Mouse (Mus musculus) thymus, adult 2 months (tissue): Measurements from ENCODE around the gene Sorcs3. TPM values are rescaled to one million over a fixed set of nuclear protein-coding genes. Genes with fewer than 3 reads are reported as not detected.

Experiments used
- DNase-seq: peaks from one replicate; pipeline ENCODE4 v3.0.0; 2021
- H3K27ac ChIP-seq: fragments of 200-500 bp; 2 replicates; pipeline ENCODE4 v1.5.1; 2012; ENCODE audit warnings: low read length, control low read depth; ENCODE audit not compliant: control insufficient read depth, insufficient read depth
- H3K27me3 ChIP-seq: fragments of 200-500 bp; 2 replicates; pipeline ENCODE4 v1.6.1; 2012; ENCODE audit warnings: mild to moderate bottlenecking, low read length, moderate library complexity, mixed read lengths; ENCODE audit not compliant: control insufficient read depth, insufficient read depth
- H3K36me3 ChIP-seq: fragments of 200-500 bp; 2 replicates; pipeline ENCODE4 v1.6.1; 2012; ENCODE audit warnings: mild to moderate bottlenecking, low read length, moderate library complexity; ENCODE audit not compliant: control insufficient read depth, insufficient read depth
- H3K4me1 ChIP-seq: fragments of 200-500 bp; replicated peaks from 2 replicates; pipeline ENCODE4 v1.6.1; 2012; ENCODE audit warnings: low read length; ENCODE audit not compliant: control insufficient read depth, insufficient read depth
- H3K4me3 ChIP-seq: fragments of 200-500 bp; 2 replicates; pipeline ENCODE4 v1.5.1; 2012; ENCODE audit warnings: mild to moderate bottlenecking, low read length, control low read depth, moderate library complexity; ENCODE audit not compliant: control insufficient read depth, insufficient read depth
- CTCF ChIP-seq: fragments of 200-500 bp; IDR thresholded peaks from 2 replicates; pipeline ENCODE4 v1.5.1; 2012; ENCODE audit warnings: mild to moderate bottlenecking, control low read depth, low read length, moderate library complexity, borderline replicate concordance; ENCODE audit not compliant: control insufficient read depth, poor library complexity, insufficient read depth; ENCODE audit errors: extremely low read depth
- POLR2A ChIP-seq: fragments of 200-500 bp; IDR thresholded peaks from 2 replicates; pipeline ENCODE4 v1.6.1; 2012; ENCODE audit warnings: mild to moderate bottlenecking, low read length, control low read depth, moderate library complexity; ENCODE audit not compliant: control insufficient read depth, poor library complexity, insufficient read depth; ENCODE audit errors: extremely low read depth
- WGBS: fragments of 180-500 bp; shearing (Covaris S2); methylation state at CpG from one replicate; pipeline ENCODE4 v1.1.7; 2018; 5-methylcytosine and 5-hydroxymethylcytosine counted together
- polyA plus RNA-seq: library from polyadenylated mRNA; depleted of rRNA; stranded (reverse); fragments of >200 nt; gene quantifications from 2 replicates; pipeline ENCODE4 v1.2.3, GENCODE M21; 2012; rRNA removed

Gene Sorcs3
- polyA plus RNA-seq: 0.18 and 0.32 TPM in 2 replicates

- no peak for DNase-seq
- H3K4me1 ChIP-seq: no peaks in the 10 kb centered on the region
- no peak within 1 kb of the TSS for H3K4me3 ChIP-seq
- H3K27ac ChIP-seq: no peak within 1 kb of the TSS
- TF ChIP-seq POLR2A: no peak
- no peak for TF ChIP-seq CTCF
- 8% methylated on average over 70 of the region's 70 CpGs for WGBS
- no peaks in the 10 kb centered on the region for H3K36me3 ChIP-seq
- no peaks in the 10 kb centered on the region for H3K27me3 ChIP-seq
These were observed at the start of gene Sorcs3 for GRCm38 (mm10) chr19:48205929-48206814. Sorcs3 (plus strand) TSS chr19:48206025.

GRCm38 (mm10) chr19:48165341-48165740, 40.5 kb upstream of the Sorcs3 start:
- Histone ChIP-seq H3K27me3 (no peaks in the 10 kb centered on the region), H3K4me3 (no peak overlapping the region), H3K4me1 (no peaks in the 10 kb centered on the region), H3K27ac (no peak overlapping the region), H3K36me3 (no peaks in the 10 kb centered on the region)
- WGBS: 92% methylated on average over 3 of the region's 3 CpGs
- no peak for TF ChIP-seq POLR2A
- no peak for TF ChIP-seq CTCF
- no peak for DNase-seq

GRCm38 (mm10) chr19:48167110-48167509, 38.7 kb upstream of the Sorcs3 start:
- Histone ChIP-seq H3K4me1 (no peaks in the 10 kb centered on the region), H3K4me3 (no peak overlapping the region), H3K27me3 (no peaks in the 10 kb centered on the region), H3K27ac (no peak overlapping the region), H3K36me3 (no peaks in the 10 kb centered on the region)
- no peak for DNase-seq
- 38% methylated on average over 1 of the region's 1 CpGs for WGBS
- no peak for TF ChIP-seq CTCF
- no peak for TF ChIP-seq POLR2A

- no peak for DNase-seq
These were observed 37.5 kb upstream of the Sorcs3 start for GRCm38 (mm10) chr19:48168284-48168683.

GRCm38 (mm10) chr19:48174717-48175116, 31.1 kb upstream of the Sorcs3 start:
- WGBS: 68% methylated on average over 4 of the region's 4 CpGs
- Histone ChIP-seq H3K27me3 (no peaks in the 10 kb centered on the region), H3K4me1 (no peaks in the 10 kb centered on the region), H3K4me3 (no peak overlapping the region), H3K27ac (no peak overlapping the region), H3K36me3 (no peaks in the 10 kb centered on the region)
- no peak for DNase-seq
- TF ChIP-seq CTCF (no peak), POLR2A (no peak)

More at GRCm38 (mm10) chr19:48168284-48168683, 37.5 kb upstream of the Sorcs3 start:
- Histone ChIP-seq H3K27me3 (no peaks in the 10 kb centered on the region), H3K4me1 (no peaks in the 10 kb centered on the region), H3K4me3 (no peak overlapping the region), H3K27ac (no peak overlapping the region), H3K36me3 (no peaks in the 10 kb centered on the region)
- TF ChIP-seq POLR2A (no peak), CTCF (no peak)
- 62% methylated on average over 5 of the region's 5 CpGs for WGBS

GRCm38 (mm10) chr19:48203928-48204470, 1.8 kb upstream of the Sorcs3 start:
- WGBS: 9% methylated on average over 22 of the region's 22 CpGs
- peak; percentile 6 for DNase-seq
- H3K27me3 ChIP-seq: no peaks in the 10 kb centered on the region

GRCm38 (mm10) chr19:48204476-48204875, 1.3 kb upstream of the Sorcs3 start:
- Histone ChIP-seq H3K27me3 (no peaks in the 10 kb centered on the region), H3K4me1 (no peaks in the 10 kb centered on the region), H3K4me3 (no peak overlapping the region), H3K27ac (no peak overlapping the region), H3K36me3 (no peaks in the 10 kb centered on the region)
- DNase-seq: no peak
- 2% methylated on average over 8 of the region's 8 CpGs for WGBS
- TF ChIP-seq CTCF (no peak), POLR2A (no peak)

More at GRCm38 (mm10) chr19:48203928-48204470, 1.8 kb upstream of the Sorcs3 start:
- Histone ChIP-seq H3K4me1 (no peaks in the 10 kb centered on the region), H3K36me3 (no peaks in the 10 kb centered on the region), H3K4me3 (no peak overlapping the region), H3K27ac (no peak overlapping the region)
- TF ChIP-seq POLR2A (no peak), CTCF (0 out of 2 replicates have a peak, but pooled peaks have one; percentile 29)
